Mouse (Mus musculus) myocyte (in vitro differentiated cells): ENCODE results near the gene Tmbim1. TPM values are rescaled to one million over a fixed set of nuclear protein-coding genes. Genes with fewer than 3 reads are reported as not detected.

ENCODE experiments used
- H3K27me3 ChIP-seq: one replicate; pipeline ENCODE4 v1.6.1; 2011; ENCODE audit not compliant: control insufficient read depth, insufficient read depth, insufficient read length
- H3K36me3 ChIP-seq: one replicate; pipeline ENCODE4 v1.6.1; 2011; ENCODE audit not compliant: control insufficient read depth, insufficient read depth
- H3K4me2 ChIP-seq: one replicate; pipeline ENCODE4 v1.6.1; 2011; ENCODE audit warnings: low read depth, control low read depth
- H3K4me3 ChIP-seq: one replicate; pipeline ENCODE4 v1.5.1; 2011; ENCODE audit warnings: mild to moderate bottlenecking, control low read depth, moderate library complexity
- H3K79me2 ChIP-seq: one replicate; pipeline ENCODE4 v1.6.1; 2011; ENCODE audit not compliant: control insufficient read depth, insufficient read depth
- H3ac ChIP-seq: one replicate; pipeline ENCODE4 v1.6.1; 2011; ENCODE audit not compliant: control insufficient read depth, insufficient read length
- CEBPB ChIP-seq: IDR thresholded peaks from 2 replicates; pipeline ENCODE4 v1.6.1; 2011; ENCODE audit warnings: mild to moderate bottlenecking, moderate library complexity; ENCODE audit not compliant: poor library complexity, insufficient read depth, severe bottlenecking
- E2F4 ChIP-seq: IDR thresholded peaks from one replicate; pipeline ENCODE4 v1.6.1; 2011; ENCODE audit warnings: mild to moderate bottlenecking, control low read depth, moderate library complexity; ENCODE audit not compliant: insufficient read depth
- MAX ChIP-seq: IDR thresholded peaks from one replicate; pipeline ENCODE4 v1.6.1; 2011; ENCODE audit warnings: low read depth, mild to moderate bottlenecking, control low read depth
- MYOD1 ChIP-seq, 3 experiments: IDR thresholded peaks; one replicate each; pipeline ENCODE4 v1.6.1; 2011; ENCODE audit warnings: control low read depth in 2 of 3, low read depth in 2 of 3, mild to moderate bottlenecking in 2 of 3, moderate library complexity in 1 of 3; ENCODE audit not compliant: insufficient read length in 2 of 3, control insufficient read depth in 1 of 3
- MYOG ChIP-seq, 3 experiments: IDR thresholded peaks; one replicate each; pipeline ENCODE4 v1.6.1; 2011; ENCODE audit warnings: control low read depth in 2 of 3, low read depth in 2 of 3, mild to moderate bottlenecking in 2 of 3; ENCODE audit not compliant: insufficient read length in 2 of 3, control insufficient read depth in 1 of 3, insufficient read depth in 1 of 3
- POLR2A ChIP-seq: IDR thresholded peaks from one replicate; pipeline ENCODE4 v1.6.1; 2011; ENCODE audit warnings: low read depth, mild to moderate bottlenecking, control low read depth, moderate library complexity; ENCODE audit not compliant: insufficient read length
- POLR2AphosphoS2 ChIP-seq: IDR thresholded peaks from one replicate; pipeline ENCODE4 v1.6.1; 2011; ENCODE audit warnings: low read depth, control low read depth; ENCODE audit not compliant: insufficient read length
- REST ChIP-seq: IDR thresholded peaks from one replicate; pipeline ENCODE4 v1.6.1; 2011; ENCODE audit warnings: mild to moderate bottlenecking, control low read depth, moderate library complexity; ENCODE audit not compliant: insufficient read depth, insufficient read length
- SRF ChIP-seq: IDR thresholded peaks from one replicate; pipeline ENCODE4 v1.6.1; 2011; ENCODE audit warnings: low read depth; ENCODE audit not compliant: control insufficient read depth, insufficient read length
- TCF12 ChIP-seq: IDR thresholded peaks from one replicate; pipeline ENCODE4 v1.6.1; 2011; ENCODE audit warnings: mild to moderate bottlenecking, control low read depth; ENCODE audit not compliant: poor library complexity, insufficient read depth, severe bottlenecking
- TCF3 ChIP-seq: IDR thresholded peaks from one replicate; pipeline ENCODE4 v1.6.1; 2011; ENCODE audit warnings: low read depth, control low read depth; ENCODE audit not compliant: insufficient read length
- USF1 ChIP-seq: IDR thresholded peaks from one replicate; pipeline ENCODE4 v1.6.1; 2011; ENCODE audit warnings: low read depth, mild to moderate bottlenecking, control low read depth, moderate library complexity
- polyA plus RNA-seq: library from polyadenylated mRNA; unstranded; fragments of >200 nt; fragmentation: generic; extraction: Trizol; gene quantifications from one replicate; pipeline ENCODE4 v1.2.1, GENCODE M21; 2012; ENCODE audit warnings: missing spikeins

The Tmbim1 gene
- polyA plus RNA-seq, 1 experiment, result 178 TPM

DNA sequence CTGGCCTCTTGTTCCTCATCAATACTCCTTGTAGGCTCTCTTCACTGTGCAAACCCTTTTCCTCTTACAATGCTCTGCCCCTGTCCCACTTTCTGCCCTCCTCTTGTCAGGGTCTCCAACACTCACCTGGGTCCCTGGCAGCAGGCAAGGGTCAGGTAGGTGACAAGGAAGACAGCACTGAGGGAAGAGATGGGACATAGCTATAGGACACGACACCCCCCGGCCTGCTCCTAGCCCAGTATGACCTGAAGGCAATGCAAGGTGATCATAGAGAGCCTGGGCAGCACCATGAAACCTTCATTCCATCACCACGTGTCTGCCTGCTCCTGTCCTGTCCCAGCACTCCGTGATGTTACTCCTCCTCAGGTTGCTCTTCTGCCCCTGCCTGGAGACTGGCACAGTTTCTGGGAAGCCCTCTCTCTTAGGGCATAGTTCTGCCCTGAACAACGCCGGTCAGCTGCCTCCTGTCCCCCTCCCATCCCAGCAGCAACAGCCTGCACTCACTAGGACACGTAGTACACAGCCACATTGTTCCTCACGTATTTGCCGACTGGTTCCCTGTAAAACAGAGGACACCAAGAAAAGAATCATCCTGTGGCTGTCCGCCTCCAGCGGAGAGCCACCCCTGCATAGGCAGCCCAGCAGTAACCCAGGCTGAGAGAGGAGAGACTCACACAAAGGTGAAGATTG, 12.9 kb downstream of the Tmbim1 start:
- Histone ChIP-seq H3K79me2 (peaks cover 15% of the 10 kb centered on the region), H3ac (no peak overlapping the region), H3K36me3 (peaks cover 43% of the 10 kb centered on the region), H3K4me2 (no peak overlapping the region), H3K27me3 (no peaks in the 10 kb centered on the region), H3K4me3 (peak overlapping the region; percentile 7)
- no peak for TF ChIP-seq MYOD1 (IDR thresholded peaks at IDR 0.05; ENCODE audit: control insufficient read depth in 1 of 3, insufficient read length in 2 of 3, low read depth in 2 of 3)
- TF ChIP-seq POLR2A, result peak; percentile 29
- peak; percentile 22 for TF ChIP-seq POLR2AphosphoS2

DNA sequence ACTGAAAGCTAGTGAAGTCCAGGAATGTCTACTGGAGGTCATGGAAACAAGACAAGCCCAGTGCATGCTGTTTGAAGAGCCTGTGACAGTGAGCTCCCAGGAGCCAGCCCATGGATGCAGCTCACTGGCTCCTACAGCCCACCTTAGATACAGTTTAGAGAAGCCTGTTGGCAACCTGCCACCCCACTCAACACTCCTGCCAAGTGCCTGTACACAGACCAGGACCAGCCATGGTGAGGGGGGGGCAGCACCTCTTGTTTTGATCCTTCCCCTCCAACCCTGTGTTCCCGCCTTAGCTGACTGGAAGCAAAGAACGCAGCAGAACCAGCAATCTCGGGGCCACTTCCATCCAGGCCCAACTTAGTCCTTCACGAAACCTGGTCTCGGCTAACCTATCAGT, 15.3 kb downstream of the Tmbim1 start:
- TF ChIP-seq POLR2AphosphoS2 (peak; percentile 32), REST (no peak)
- no peak overlapping the region for H3K4me3 ChIP-seq
- peaks cover 15% of the 10 kb centered on the region for H3K79me2 ChIP-seq
- H3ac ChIP-seq, result no peak overlapping the region
- H3K4me2 ChIP-seq, result no peak overlapping the region
- H3K27me3 ChIP-seq, result no peaks in the 10 kb centered on the region
- H3K36me3 ChIP-seq, result peaks cover 48% of the 10 kb centered on the region

DNA sequence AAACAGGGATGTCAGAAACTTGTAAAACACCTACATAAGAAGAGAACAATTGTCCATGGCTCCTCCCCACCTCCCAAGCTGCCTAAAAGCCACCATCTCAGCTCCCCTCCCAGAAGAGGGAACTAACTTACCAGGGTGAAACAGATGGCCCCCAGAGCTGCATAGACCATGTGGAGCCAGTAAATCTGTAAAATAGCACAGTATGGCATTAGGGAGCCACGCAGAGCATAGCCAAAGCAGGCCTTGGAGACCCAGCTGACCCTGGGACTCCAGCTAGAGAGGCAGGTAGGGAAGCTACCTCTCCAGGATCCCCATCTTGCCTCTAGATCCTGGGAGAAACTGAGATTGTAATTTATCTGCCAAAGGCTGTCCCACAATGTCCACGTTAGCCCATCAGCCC, 15.7 kb downstream of the Tmbim1 start:
- Histone ChIP-seq H3K79me2 (peaks cover 15% of the 10 kb centered on the region), H3K36me3 (peaks cover 48% of the 10 kb centered on the region), H3K4me3 (no peak overlapping the region), H3K4me2 (no peak overlapping the region), H3K27me3 (no peaks in the 10 kb centered on the region), H3ac (no peak overlapping the region)
- TF ChIP-seq MAX (no peak), SRF (no peak), MYOD1 (IDR thresholded peaks at IDR 0.05; ENCODE audit: control insufficient read depth in 1 of 3, insufficient read length in 2 of 3, low read depth in 2 of 3) (no peak), MYOG (IDR thresholded peaks at IDR 0.05; ENCODE audit: control insufficient read depth in 1 of 3, insufficient read depth in 1 of 3, insufficient read length in 2 of 3, low read depth in 2 of 3) (no peak), POLR2AphosphoS2 (no peak), TCF3 (no peak), POLR2A (no peak), USF1 (no peak), REST (no peak), TCF12 (no peak), CEBPB (no peak), E2F4 (no peak)

DNA sequence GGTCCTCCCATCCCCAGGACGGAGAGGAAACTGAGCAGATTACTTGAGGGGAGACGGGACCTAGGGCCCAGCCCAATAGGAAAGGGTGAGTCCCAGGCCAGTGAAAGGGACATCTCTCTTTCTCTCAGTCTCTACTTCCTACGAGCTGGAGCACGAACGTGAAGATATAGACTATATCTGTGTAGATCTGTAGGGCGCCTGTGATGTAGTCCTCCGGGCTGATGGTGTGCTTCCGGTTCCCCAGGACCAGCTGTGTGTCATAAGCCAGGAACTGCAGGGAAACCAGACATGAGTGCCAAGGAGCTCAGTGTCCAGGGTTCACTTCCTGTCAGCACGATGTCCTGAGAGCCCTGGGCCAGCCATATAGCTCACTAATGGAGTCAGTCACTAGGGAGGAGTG, 16.2 kb downstream of the Tmbim1 start:
- H3K4me3 ChIP-seq, result no peak overlapping the region
- H3K27me3 ChIP-seq, result no peaks in the 10 kb centered on the region
- TF ChIP-seq TCF3, result no peak
- TF ChIP-seq POLR2AphosphoS2, result no peak
- no peak for TF ChIP-seq TCF12
- no peak for TF ChIP-seq MYOD1 (IDR thresholded peaks at IDR 0.05; ENCODE audit: control insufficient read depth in 1 of 3, insufficient read length in 2 of 3, low read depth in 2 of 3)
- no peak for TF ChIP-seq E2F4
- TF ChIP-seq SRF, result no peak
- no peak for TF ChIP-seq CEBPB
- no peak for TF ChIP-seq POLR2A
- peaks cover 48% of the 10 kb centered on the region for H3K36me3 ChIP-seq
- H3K4me2 ChIP-seq, result no peak overlapping the region
- H3ac ChIP-seq, result no peak overlapping the region
- peaks cover 15% of the 10 kb centered on the region for H3K79me2 ChIP-seq

DNA sequence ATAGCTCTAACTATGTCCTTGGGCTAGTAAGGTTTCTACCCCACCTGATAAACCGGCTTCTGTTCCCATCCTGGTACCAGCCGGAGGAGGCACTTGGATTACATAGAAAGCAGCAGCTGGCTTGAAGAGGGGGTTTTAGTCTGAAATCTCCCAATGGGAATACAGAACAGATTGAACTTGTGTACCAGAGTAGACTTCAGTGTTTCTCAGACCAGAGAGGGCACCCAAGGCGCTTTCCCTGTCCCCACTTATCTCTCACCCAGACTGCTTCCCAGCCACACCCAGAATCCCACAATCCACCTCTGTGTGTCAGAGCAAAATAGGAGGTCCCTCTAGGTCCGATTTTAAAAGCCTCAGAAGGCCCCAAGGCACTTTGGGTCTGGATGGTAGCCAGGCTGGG, 17.1 kb downstream of the Tmbim1 start:
- Histone ChIP-seq H3K27me3 (no peaks in the 10 kb centered on the region), H3K79me2 (peaks cover 15% of the 10 kb centered on the region), H3ac (no peak overlapping the region), H3K36me3 (peaks cover 40% of the 10 kb centered on the region), H3K4me3 (no peak overlapping the region), H3K4me2 (no peak overlapping the region)
- TF ChIP-seq USF1, result no peak
- TF ChIP-seq MYOG (IDR thresholded peaks at IDR 0.05; ENCODE audit: control insufficient read depth in 1 of 3, insufficient read depth in 1 of 3, insufficient read length in 2 of 3, low read depth in 2 of 3), result no peak
- TF ChIP-seq POLR2A, result no peak
- TF ChIP-seq TCF12, result no peak
- TF ChIP-seq CEBPB, result no peak
- TF ChIP-seq MYOD1 (IDR thresholded peaks at IDR 0.05; ENCODE audit: control insufficient read depth in 1 of 3, insufficient read length in 2 of 3, low read depth in 2 of 3), result no peak
- no peak for TF ChIP-seq E2F4
- no peak for TF ChIP-seq REST
